Mouse (Mus musculus): ENCODE results near the gene Slc36a2.
A peak's percentile ranks its signal among the peaks of the same experiment; 100 is the strongest.
"Not testable (repeated sequence)": the region's sequence is repeated elsewhere in the genome, so short reads cannot be mapped to it uniquely, and the experiment has no call there.

Gene Slc36a2

GRCm38 (mm10) chr11:55134871-55135270 lies 50.0 kb downstream of the Slc36a2 start:
- DNase-seq (ENCODE audit: extremely low read depth, insufficient read length, low spot score), result peak; percentile 31

DNA sequence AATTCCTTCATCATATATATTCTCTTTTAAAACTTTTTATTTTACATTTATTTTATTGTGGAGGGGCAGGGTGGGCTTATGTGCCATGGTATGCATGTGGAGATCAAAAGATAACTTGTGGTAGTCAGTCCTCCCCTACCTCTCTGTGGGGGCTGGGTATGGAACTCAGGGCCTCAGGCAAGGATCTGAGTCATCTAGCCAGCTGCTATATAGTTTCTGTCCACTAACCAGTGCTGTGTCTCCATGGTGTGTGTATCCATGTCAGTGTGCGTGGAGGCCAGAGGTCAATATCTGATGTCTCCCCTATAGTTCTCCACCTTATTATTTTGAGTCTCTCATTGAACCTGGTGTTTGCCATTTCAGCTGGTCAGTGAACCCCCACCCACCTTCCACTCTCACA lies 50.5 kb downstream of the Slc36a2 start:
- DNase-seq (ENCODE audit: extremely low read depth, insufficient read length, low spot score), result no peak

DNA sequence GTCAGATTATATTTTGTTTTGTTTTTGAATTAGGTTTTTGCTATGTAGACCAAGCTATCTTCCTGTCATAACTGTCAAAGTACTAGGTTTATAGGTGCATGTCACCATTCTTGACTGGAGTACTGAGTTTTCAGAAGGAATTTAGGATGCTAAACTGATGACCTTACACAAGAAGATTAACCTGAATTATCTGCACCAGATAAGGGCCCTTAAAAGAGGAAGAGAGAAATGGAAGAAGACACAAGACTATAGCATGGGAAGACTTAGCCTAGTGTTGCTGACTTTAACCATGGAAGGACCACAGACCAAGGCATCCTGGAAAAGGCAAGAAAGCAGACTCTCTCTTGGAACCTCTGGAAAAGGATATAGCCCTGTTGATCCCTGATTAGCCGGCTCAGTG lies 51.7 kb downstream of the Slc36a2 start:
- DNase-seq (ENCODE audit: extremely low read depth, insufficient read length, low spot score), result no peak

GRCm38 (mm10) chr11:55131946-55132345 lies 52.9 kb downstream of the Slc36a2 start:
- no peak for DNase-seq (ENCODE audit: extremely low read depth, insufficient read length, low spot score)

- no peak for DNase-seq (ENCODE audit: extremely low read depth, insufficient read length, low spot score)
Measured at GRCm38 (mm10) chr11:55131077-55131742, 53.7 kb downstream of the Slc36a2 start.

DNA sequence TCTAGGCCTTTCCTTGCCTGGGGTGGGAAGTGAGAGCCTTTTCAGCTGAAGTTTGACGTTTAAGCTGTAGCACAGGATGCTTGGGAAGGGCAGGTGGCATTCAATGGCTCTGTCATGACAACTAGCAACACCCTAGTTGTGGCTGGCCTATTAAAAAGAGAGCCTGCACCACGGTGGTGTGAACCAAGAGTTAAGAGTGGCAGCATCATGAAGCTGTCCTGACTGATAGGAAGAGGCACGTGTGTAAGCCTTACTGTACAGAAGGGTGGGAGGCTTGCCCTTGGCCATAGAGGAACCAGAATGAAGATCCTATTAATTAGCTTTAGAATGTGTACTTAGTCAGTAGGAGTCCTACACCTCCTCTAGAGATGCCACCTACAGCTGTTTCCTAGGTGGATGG lies 56.5 kb downstream of the Slc36a2 start:
- no peak for DNase-seq (ENCODE audit: extremely low read depth, insufficient read length, low spot score)

GRCm38 (mm10) chr11:55127937-55128336 lies 56.9 kb downstream of the Slc36a2 start:
- no peak for DNase-seq (ENCODE audit: extremely low read depth, insufficient read length, low spot score)

- DNase-seq (ENCODE audit: extremely low read depth, insufficient read length, low spot score), result no peak
Measured at GRCm38 (mm10) chr11:55126663-55127062, 58.2 kb downstream of the Slc36a2 start.

GRCm38 (mm10) chr11:55121430-55121829 lies 63.4 kb downstream of the Slc36a2 start:
- DNase-seq (ENCODE audit: extremely low read depth, insufficient read length, low spot score), result no peak

DNA sequence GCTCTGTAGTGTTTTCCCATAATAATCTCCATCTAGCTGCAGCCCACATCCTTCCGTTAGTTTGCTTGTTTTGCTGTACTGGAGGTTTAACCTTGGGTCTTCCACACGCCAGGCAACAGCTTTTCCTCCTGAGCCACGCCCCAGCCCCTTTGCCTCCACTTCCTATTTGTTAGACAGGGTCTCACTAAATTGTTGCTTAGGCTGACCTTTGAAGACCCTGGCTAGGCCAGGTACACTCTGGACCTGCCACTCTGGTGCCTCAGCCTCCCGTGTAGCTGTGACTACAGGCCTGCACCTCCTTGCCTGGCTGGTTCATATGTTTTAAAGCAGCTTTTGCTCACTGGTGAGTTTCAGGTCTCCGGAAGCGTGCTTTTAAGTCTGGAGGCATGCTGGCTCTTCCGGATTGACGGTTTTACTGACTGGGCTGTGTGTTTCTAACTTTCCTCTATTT lies 64.0 kb downstream of the Slc36a2 start:
- DNase-seq (ENCODE audit: extremely low read depth, insufficient read length, low spot score), result no peak

- no peak for DNase-seq (ENCODE audit: extremely low read depth, insufficient read length, low spot score)
Measured at GRCm38 (mm10) chr11:55120279-55120678, 64.6 kb downstream of the Slc36a2 start.

DNA sequence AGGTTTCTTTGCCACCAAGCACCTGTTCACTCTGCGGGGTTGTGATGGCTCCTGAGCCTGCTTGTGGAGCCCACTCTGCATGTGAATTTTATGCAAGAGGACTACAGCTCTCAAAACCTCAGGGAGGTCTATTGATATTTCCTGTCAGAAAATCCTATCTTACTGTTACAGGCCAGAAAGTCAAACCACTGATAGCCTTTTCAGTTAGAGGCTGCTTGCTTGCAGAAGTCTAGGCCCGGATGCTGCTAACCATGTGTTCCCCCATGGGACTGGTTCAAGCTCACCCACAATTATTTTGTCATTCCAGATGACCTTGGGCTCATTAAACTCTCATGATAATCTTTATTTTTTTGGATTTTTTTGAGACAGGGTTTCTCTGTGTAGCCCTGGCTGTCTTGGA lies 67.8 kb downstream of the Slc36a2 start:
- no peak for DNase-seq (ENCODE audit: extremely low read depth, insufficient read length, low spot score)

GRCm38 (mm10) chr11:55116004-55116403 lies 68.9 kb downstream of the Slc36a2 start:
- no peak for DNase-seq (ENCODE audit: extremely low read depth, insufficient read length, low spot score)

GRCm38 (mm10) chr11:55114291-55114690 lies 70.6 kb downstream of the Slc36a2 start:
- DNase-seq (ENCODE audit: extremely low read depth, insufficient read length, low spot score), result no peak

GRCm38 (mm10) chr11:55113861-55114250 lies 71.0 kb downstream of the Slc36a2 start:
- DNase-seq (ENCODE audit: extremely low read depth, insufficient read length, low spot score), result not testable (repeated sequence)

GRCm38 (mm10) chr11:55113209-55113860 lies 71.5 kb downstream of the Slc36a2 start:
- DNase-seq (ENCODE audit: extremely low read depth, insufficient read length, low spot score), result no peak

- no peak for DNase-seq (ENCODE audit: extremely low read depth, insufficient read length, low spot score)
Measured at GRCm38 (mm10) chr11:55110566-55111169, 74.2 kb downstream of the Slc36a2 start.

- no peak for DNase-seq (ENCODE audit: extremely low read depth, insufficient read length, low spot score)
Measured at GRCm38 (mm10) chr11:55109521-55110300, 75.2 kb downstream of the Slc36a2 start.
